Mouse (Mus musculus) right cerebral cortex, postnatal 4 days (tissue): ENCODE measurements at regions not wholly inside any gene's neighbourhood (a gene's known extent, or its start where the extent isn't known, plus 50 kb on each side); places are given as distances from the start of the nearest gene placed in this dataset.
A peak's percentile ranks its signal among the peaks of the same experiment; 100 is the strongest.

ENCODE experiments used
- DNase-seq: peaks from one replicate; pipeline ENCODE4 v3.0.0-alpha.2; 2022

DNA sequence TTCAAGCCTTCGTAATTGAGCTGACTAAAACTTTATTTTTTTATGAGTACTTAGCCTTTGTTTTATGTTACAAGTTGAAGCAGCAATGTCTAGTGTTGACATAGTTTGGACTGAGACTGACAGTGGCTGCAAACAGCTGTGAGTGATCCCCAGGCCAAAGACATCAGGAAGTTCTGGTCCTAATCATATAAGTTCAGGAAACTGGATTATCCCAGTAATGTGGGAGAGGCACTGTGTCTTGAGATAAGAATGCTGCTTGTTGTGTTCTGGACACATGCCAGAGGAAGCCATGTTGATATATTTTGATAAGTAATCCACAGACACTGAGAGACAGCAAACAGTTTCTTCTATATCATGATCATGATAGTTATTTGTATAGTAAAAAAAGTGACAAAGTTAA, 153.4 kb downstream of the Lrriq3 start:
- DNase-seq = no peak

DNA sequence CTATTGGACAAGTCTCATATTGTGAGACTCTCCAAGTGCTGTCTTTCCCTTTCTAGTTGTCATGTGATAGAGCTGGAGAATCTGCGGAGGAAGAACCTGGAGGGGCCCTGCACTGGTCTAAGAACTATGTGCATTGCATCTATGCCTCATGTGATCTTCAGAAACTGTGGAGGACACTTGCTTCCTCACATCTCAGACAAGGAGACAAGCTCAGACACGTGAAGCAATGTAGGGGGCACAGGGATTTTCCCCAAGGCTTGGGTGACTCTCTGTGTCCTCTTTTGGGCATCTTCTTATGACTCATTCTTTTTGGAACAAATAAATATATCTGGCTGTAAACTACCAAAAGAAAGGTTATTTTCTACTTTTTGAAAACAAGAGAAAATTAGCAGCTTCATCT, 153.9 kb downstream of the Lrriq3 start:
- no peak for DNase-seq

GRCm38 (mm10) chr3:155247929-155248328, 154.7 kb downstream of the Lrriq3 start:
- no peak for DNase-seq

- no peak for DNase-seq
These were observed 157.7 kb downstream of the Lrriq3 start for GRCm38 (mm10) chr3:155250904-155251303.

GRCm38 (mm10) chr3:155298206-155298605, 205.0 kb downstream of the Lrriq3 start:
- no peak for DNase-seq

GRCm38 (mm10) chr3:155298724-155299123, 205.5 kb downstream of the Lrriq3 start:
- DNase-seq = no peak

- DNase-seq = no peak
These were observed 229.1 kb downstream of the Lrriq3 start for GRCm38 (mm10) chr3:155322322-155322721.

DNA sequence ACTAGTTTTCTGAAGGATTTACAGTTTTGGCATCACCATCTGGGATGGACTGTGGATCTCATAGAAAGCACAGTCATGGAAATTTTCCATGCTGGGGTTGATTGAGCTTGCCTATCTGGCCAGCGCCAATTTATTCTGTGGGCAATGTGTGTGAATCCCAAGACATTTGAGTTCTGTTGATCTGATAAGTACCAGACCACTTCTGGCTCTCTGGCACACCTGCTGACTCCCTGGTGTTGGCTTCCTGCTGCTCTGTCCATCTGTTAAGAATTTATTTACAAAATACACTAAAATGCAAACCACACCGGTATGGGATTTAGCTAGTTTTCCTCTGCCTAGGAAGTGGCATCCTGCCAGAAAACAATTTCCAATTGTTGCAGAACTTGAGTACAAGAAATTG, 236.5 kb downstream of the Lrriq3 start:
- DNase-seq = no peak

DNA sequence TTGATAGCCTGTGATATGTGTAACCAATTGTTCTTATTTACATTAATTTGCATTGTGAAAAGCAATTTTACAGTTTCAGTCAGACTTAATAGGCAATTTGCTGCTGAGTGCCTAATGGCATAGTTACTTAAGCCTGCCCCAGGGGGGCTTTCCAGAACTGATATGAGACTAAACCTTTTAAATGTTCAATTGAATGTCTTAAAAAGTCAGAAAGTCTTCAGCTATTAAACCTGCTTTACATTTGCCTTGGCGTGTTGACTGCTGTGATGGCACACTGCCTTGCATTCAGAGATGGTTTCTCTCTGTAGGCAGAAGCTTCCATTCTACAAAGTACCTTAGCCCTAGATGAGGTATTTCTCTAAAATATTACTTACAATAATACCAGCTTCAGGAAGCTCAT, 256.0 kb downstream of the Lrriq3 start:
- DNase-seq = no peak

DNA sequence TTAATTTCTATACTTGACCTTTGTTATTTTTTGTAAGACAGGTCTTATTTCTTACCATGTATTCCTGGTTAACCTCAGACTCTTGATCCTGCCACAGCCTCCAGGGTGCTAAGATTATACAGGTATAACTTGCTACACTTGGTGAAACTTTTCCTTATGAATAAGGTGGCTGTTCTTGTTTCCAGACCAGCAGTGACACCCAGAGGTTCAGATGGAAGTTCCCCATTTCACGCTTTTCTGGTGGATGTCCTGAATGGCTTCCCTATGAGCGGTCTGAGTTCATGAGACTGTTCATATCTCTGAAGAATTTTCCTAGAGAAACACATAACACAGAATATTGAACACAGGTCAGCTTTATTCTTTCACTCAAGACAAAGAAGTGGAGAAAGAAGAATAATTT, 258.4 kb downstream of the Lrriq3 start:
- DNase-seq = no peak

- DNase-seq = peak; percentile 3
These were observed 259.1 kb downstream of the Lrriq3 start for GRCm38 (mm10) chr3:155352277-155352802.

DNA sequence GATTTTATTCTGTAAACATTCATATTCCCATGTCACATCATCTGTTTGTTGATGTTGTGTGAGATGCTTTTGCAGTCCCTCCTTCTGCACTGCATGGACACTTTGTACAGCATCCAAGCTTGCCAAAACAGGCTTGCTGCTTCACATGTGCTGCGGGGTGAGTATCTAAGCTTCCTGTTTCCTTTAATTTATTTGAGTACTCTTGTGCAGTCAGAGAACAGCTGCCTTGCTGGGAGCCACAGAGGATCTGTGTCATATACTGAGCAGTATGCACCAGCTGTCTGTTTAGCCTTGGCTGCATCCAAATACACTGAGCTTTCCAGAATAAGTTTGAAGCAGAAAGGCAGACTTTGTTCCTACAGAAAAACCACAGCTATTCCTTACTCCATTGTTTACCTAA, 267.2 kb downstream of the Lrriq3 start:
- DNase-seq = peak; percentile 5

DNA sequence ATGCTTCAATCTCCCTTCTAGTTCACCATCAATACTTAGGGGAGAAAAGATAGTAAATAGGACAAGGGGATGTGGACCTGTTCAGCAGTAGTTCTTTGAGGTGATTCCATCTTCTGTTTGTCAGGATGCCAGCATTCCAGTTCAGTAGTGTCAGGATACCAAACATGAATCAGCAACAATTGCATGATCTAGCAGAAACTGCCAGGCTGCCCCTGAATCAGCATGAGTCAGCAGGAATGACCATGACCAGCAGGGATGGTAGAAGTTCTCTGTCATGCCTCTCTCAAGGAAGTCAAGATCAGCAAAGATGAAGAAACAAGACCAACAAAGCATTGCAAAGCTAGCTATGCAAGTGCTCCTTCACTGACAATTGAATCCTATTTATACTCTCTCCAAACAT, 277.5 kb downstream of the Lrriq3 start:
- DNase-seq = no peak

GRCm38 (mm10) chr3:155373591-155373990, 280.4 kb downstream of the Lrriq3 start:
- DNase-seq = no peak

GRCm38 (mm10) chr3:155381910-155382309, 288.7 kb downstream of the Lrriq3 start:
- no peak for DNase-seq

GRCm38 (mm10) chr3:155382817-155383216, 289.6 kb downstream of the Lrriq3 start:
- DNase-seq = no peak

GRCm38 (mm10) chr3:155390666-155391065, 297.4 kb downstream of the Lrriq3 start:
- no peak for DNase-seq

DNA sequence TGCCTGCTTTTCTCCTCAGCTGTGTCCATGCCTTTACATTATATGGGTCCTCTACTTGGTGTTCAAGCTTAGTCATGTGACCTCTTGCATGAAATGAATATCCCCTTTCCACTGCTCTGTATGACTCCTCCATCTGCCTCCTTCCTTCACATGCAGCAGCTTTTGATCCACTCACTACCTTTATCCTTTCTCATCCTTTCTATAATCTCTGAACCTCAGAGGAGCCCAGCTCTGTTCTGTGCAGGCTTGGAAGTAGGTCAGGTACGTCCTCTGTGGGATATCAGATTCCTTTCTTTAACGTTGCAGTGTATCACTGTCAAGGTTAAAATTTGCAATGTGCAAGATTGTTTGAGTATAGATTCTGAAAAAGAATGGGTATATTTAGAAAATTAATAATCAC, 302.9 kb downstream of the Lrriq3 start:
- DNase-seq = no peak

GRCm38 (mm10) chr3:155401763-155402162, 308.5 kb downstream of the Lrriq3 start:
- DNase-seq = no peak

- no peak for DNase-seq
These were observed 315.7 kb downstream of the Lrriq3 start for GRCm38 (mm10) chr3:155408907-155409306.

GRCm38 (mm10) chr3:155409371-155409770, 316.1 kb downstream of the Lrriq3 start:
- no peak for DNase-seq

GRCm38 (mm10) chr3:155409867-155410266, 316.6 kb downstream of the Lrriq3 start:
- DNase-seq = no peak

- DNase-seq = no peak
These were observed 366.7 kb downstream of the Lrriq3 start for GRCm38 (mm10) chr3:155459701-155460481.

DNA sequence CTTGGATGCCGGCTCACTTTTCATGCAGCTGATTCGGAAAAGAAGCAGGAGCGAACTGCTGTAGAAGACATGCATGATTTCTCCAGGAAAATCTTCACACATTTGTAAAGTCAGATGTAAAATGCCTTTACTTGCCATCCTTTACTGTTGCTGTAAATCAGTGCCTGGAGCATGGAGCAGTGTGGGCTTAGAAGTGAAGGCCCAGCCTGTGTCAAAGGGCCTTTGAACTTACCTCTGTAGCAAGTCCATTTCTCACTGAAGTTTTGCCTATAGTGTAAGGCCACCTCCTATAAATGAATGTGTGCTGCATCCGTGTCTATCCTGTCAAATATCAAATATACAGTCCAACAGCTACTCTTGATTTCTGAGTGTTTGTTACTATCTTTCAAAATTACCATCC, 368.9 kb downstream of the Lrriq3 start:
- no peak for DNase-seq

GRCm38 (mm10) chr3:155470742-155471141, 377.5 kb downstream of the Lrriq3 start:
- DNase-seq = no peak
